Mouse (Mus musculus) MEL (cell line): Measurements from ENCODE around the gene Zscan2.

Experiments used
- CHD1 ChIP-seq: IDR thresholded peaks from 2 replicates; pipeline ENCODE4 v1.6.1; 2012; ENCODE audit warnings: low read depth, mild to moderate bottlenecking, inconsistent platforms, low read length, improper control_type of control experiment
- CTCF ChIP-seq, 3 experiments: IDR thresholded peaks in 2 of 3; conservative IDR thresholded peaks in 1 of 3; 2 replicates each; pipeline ENCODE4 v1.5.1; 2011 to 2012; ENCODE audit warnings: low read length in 3 of 3, low read depth in 2 of 3, mild to moderate bottlenecking in 2 of 3, improper control_type of control experiment in 1 of 3, inconsistent platforms in 1 of 3, mixed read lengths in 1 of 3, moderate library complexity in 1 of 3; ENCODE audit not compliant: control insufficient read depth in 1 of 3, insufficient read depth in 1 of 3, poor library complexity in 1 of 3, severe bottlenecking in 1 of 3
- ELF1 ChIP-seq: IDR thresholded peaks from 2 replicates; pipeline ENCODE4 v1.6.1; 2014; ENCODE audit warnings: low read depth, mild to moderate bottlenecking, inconsistent platforms, low read length, improper control_type of control experiment, moderate library complexity
- EP300 ChIP-seq, 2 experiments: IDR thresholded peaks; 2 replicates each; pipeline ENCODE4 v1.6.1; 2011; ENCODE audit warnings: improper control_type of control experiment in 2 of 2, low read length in 2 of 2, low read depth in 1 of 2, mild to moderate bottlenecking in 1 of 2
- MAFK ChIP-seq: IDR thresholded peaks from 2 replicates; pipeline ENCODE4 v1.6.1; 2011; ENCODE audit warnings: low read depth, mild to moderate bottlenecking, low read length, improper control_type of control experiment, borderline replicate concordance
- MAZ ChIP-seq: IDR thresholded peaks from 2 replicates; pipeline ENCODE4 v1.6.1; 2012; ENCODE audit warnings: low read depth, mild to moderate bottlenecking, inconsistent platforms, low read length, improper control_type of control experiment
- MXI1 ChIP-seq: IDR thresholded peaks from 2 replicates; pipeline ENCODE4 v1.6.1; 2011; ENCODE audit warnings: mild to moderate bottlenecking, low read depth, low read length, improper control_type of control experiment
- POLR2A ChIP-seq, 2 experiments: IDR thresholded peaks; 2 replicates each; pipeline ENCODE4 v1.6.1; 2011 to 2012; ENCODE audit warnings: low read length in 2 of 2, mild to moderate bottlenecking in 2 of 2, control low read depth in 1 of 2, improper control_type of control experiment in 1 of 2, low read depth in 1 of 2, moderate library complexity in 1 of 2; ENCODE audit not compliant: control insufficient read depth in 1 of 2, insufficient read depth in 1 of 2, poor library complexity in 1 of 2
- POLR2AphosphoS2 ChIP-seq: IDR thresholded peaks from 2 replicates; pipeline ENCODE4 v1.6.1; 2011; ENCODE audit warnings: low read length, improper control_type of control experiment
- RAD21 ChIP-seq: IDR thresholded peaks from 2 replicates; pipeline ENCODE4 v1.6.1; 2011; ENCODE audit warnings: mild to moderate bottlenecking, low read depth, low read length, improper control_type of control experiment
- RCOR1 ChIP-seq: IDR thresholded peaks from 2 replicates; pipeline ENCODE4 v1.6.1; 2012; ENCODE audit warnings: low read depth, mild to moderate bottlenecking, inconsistent platforms, low read length, improper control_type of control experiment
- TCF12 ChIP-seq: IDR thresholded peaks from 2 replicates; pipeline ENCODE4 v1.6.1; 2014; ENCODE audit warnings: low read depth, mild to moderate bottlenecking, inconsistent platforms, low read length, improper control_type of control experiment, moderate library complexity

DNA sequence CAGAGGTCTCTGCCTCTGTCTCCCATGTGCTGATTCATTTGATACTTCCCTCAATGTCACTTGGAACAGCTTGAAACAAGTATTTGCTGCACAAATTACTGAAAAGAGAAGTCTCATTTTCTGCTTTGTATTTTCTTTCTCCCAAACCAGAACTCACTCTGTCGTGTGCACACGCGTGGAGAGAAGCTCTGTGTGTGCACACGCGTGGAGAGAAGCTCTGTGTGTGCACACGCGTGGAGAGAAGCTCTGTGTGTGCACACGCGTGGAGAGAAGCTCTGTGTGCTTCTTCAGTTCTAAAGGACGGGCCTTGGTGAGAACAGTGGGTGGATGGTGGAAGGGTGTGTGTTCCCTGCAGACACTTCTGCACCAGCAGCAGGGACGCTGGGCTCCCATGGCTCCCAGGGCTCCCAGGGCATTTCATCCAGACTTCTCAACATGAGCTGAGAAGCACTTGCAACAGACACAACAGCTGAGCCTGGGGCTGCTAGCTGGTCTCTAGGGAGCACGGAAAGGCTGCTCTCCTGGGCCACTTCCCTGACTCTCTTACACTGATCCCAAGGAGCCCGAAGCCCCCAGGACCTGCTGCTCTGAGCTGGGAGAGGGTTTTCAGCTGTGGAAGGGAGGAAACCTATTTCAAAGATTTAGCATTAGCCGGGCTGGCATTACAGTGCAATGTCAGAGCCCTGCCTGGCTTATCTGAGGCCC, 34.2 kb downstream of the Zscan2 start:
- TF ChIP-seq CTCF (IDR thresholded peaks at IDR 0.05 in 2 of 3, conservative IDR thresholded peaks at IDR 0.05 in 1 of 3; ENCODE audit: control insufficient read depth in 1 of 3, insufficient read depth in 1 of 3, low read depth in 2 of 3, low read length in 3 of 3, poor library complexity in 1 of 3, severe bottlenecking in 1 of 3) (no peak), CHD1 (no peak), RCOR1 (no peak), TCF12 (no peak), POLR2A (IDR thresholded peaks at IDR 0.05; ENCODE audit: control insufficient read depth in 1 of 2, insufficient read depth in 1 of 2, low read depth in 1 of 2, low read length in 2 of 2, poor library complexity in 1 of 2) (no peak; a peak in 1 of 4 replicates), POLR2AphosphoS2 (no peak), RAD21 (no peak), MXI1 (no peak), ELF1 (no peak), EP300 (IDR thresholded peaks at IDR 0.05; ENCODE audit: low read depth in 1 of 2, low read length in 2 of 2) (no peak), MAFK (no peak), MAZ (no peak)
